Mouse (Mus musculus) stomach, postnatal 0 days (tissue): ENCODE measurements at regions not wholly inside any gene's neighbourhood (a gene's known extent, or its start where the extent isn't known, plus 50 kb on each side); places are given as distances from the start of the nearest gene placed in this dataset.

ENCODE experiments used
- CTCF ChIP-seq: IDR thresholded peaks from 2 replicates; pipeline ENCODE4 v1.5.1; 2016; ENCODE audit warnings: antibody characterized with exemption, low read depth, mild to moderate bottlenecking, moderate library complexity
- EP300 ChIP-seq: optimal IDR thresholded peaks from 2 replicates; pipeline ENCODE3; 2016; ENCODE audit warnings: antibody characterized with exemption

GRCm38 (mm10) chr8:57134726-57135125 lies 186.1 kb upstream of the Hand2 start:
- TF ChIP-seq EP300 (no peak), CTCF (no peak)
